Mouse (Mus musculus) kidney, adult 11 months (tissue): ENCODE results near the gene Bbs2.
"Not testable (repeated sequence)": the region's sequence is repeated elsewhere in the genome, so short reads cannot be mapped to it uniquely, and the experiment has no call there.

Experiments used
- DNase-seq: peaks from one replicate; pipeline ENCODE4 v3.0.0; 2022

Bbs2 gene

GRCm38 (mm10) chr8:94098081-94098974 lies at the start of gene Bbs2:
TSS of gene Bbs2 (minus strand) at chr8:94098928.
- peak; percentile 99 for DNase-seq

GRCm38 (mm10) chr8:94148236-94148635 lies 49.5 kb upstream of the Bbs2 start:
- no peak for DNase-seq

GRCm38 (mm10) chr8:94140266-94140795 lies 41.6 kb upstream of the Bbs2 start:
- no peak for DNase-seq

- DNase-seq, result no peak
Observed at GRCm38 (mm10) chr8:94136933-94137332, 38.2 kb upstream of the Bbs2 start, which contains the start of gene Mt4. TSS of gene Mt4 (plus strand) at chr8:94137197.

- DNase-seq, result no peak
Observed at GRCm38 (mm10) chr8:94136192-94136591, 37.5 kb upstream of the Bbs2 start.

GRCm38 (mm10) chr8:94135556-94135955 lies 36.8 kb upstream of the Bbs2 start:
- DNase-seq, result no peak

GRCm38 (mm10) chr8:94134601-94135000 lies 35.9 kb upstream of the Bbs2 start:
- not testable (repeated sequence) for DNase-seq

GRCm38 (mm10) chr8:94132096-94132495 lies 33.4 kb upstream of the Bbs2 start:
- no peak for DNase-seq

GRCm38 (mm10) chr8:94130126-94130525 lies 31.4 kb upstream of the Bbs2 start:
- no peak for DNase-seq

GRCm38 (mm10) chr8:94129133-94129789 lies 30.5 kb upstream of the Bbs2 start:
- DNase-seq, result no peak

- DNase-seq, result no peak
Observed at GRCm38 (mm10) chr8:94127711-94128110, 29.0 kb upstream of the Bbs2 start.

GRCm38 (mm10) chr8:94122711-94123468 lies 24.2 kb upstream of the Bbs2 start:
- no peak for DNase-seq

GRCm38 (mm10) chr8:94121625-94122024 lies 22.9 kb upstream of the Bbs2 start:
- DNase-seq, result no peak

- DNase-seq, result peak; percentile 23
Observed at GRCm38 (mm10) chr8:94118776-94119430, 20.2 kb upstream of the Bbs2 start.

GRCm38 (mm10) chr8:94113972-94114371 lies 15.2 kb upstream of the Bbs2 start:
- DNase-seq, result no peak

- no peak for DNase-seq
Observed at GRCm38 (mm10) chr8:94113435-94113834, 14.7 kb upstream of the Bbs2 start.

GRCm38 (mm10) chr8:94110526-94111177 lies 11.9 kb upstream of the Bbs2 start:
- no peak for DNase-seq

- no peak for DNase-seq
Observed at GRCm38 (mm10) chr8:94109835-94110234, 11.1 kb upstream of the Bbs2 start.

GRCm38 (mm10) chr8:94109396-94109795 lies 10.7 kb upstream of the Bbs2 start:
- no peak for DNase-seq

- DNase-seq, result no peak
Observed at GRCm38 (mm10) chr8:94107871-94108270, 9.1 kb upstream of the Bbs2 start.

- no peak for DNase-seq
Observed at GRCm38 (mm10) chr8:94104146-94104545, 5.4 kb upstream of the Bbs2 start.

- no peak for DNase-seq
Observed at GRCm38 (mm10) chr8:94098996-94099395, 268 bp upstream of the Bbs2 start.
